Mouse (Mus musculus): ENCODE measurements around the gene Zbtb7b. TPM values are rescaled to one million over a fixed set of nuclear protein-coding genes. Genes with fewer than 3 reads are reported as not detected.

Gene Zbtb7b
- total and polyA plus RNA-seq, 2 experiments from 2014 or later = 0.73 to 3.7 TPM

GRCm38 (mm10) chr3:89386438-89387420 is 7.8 kb downstream of the Zbtb7b start:
- 59% methylated on average over 17 of the region's 17 CpGs for WGBS
- Histone ChIP-seq H3K9me3 (ENCODE audit: low read length) (no peaks in the 10 kb centered on the region), H3K4me2 (ENCODE audit: low read depth, low read length) (no peak overlapping the region), H3K4me3 (ENCODE audit: low read length) (no peak overlapping the region), H3K27me3 (ENCODE audit: insufficient read depth, low read length) (no peaks in the 10 kb centered on the region), H3K4me1 (ENCODE audit: insufficient read depth, low read length) (peaks cover 11% of the 10 kb centered on the region; the same call in 1 of the 2 replicates), H3K27ac (no peak overlapping the region), H3K36me3 (ENCODE audit: insufficient read depth, low read length) (no peaks in the 10 kb centered on the region), H3K9ac (replicated peaks; ENCODE audit: low read length) (no peak overlapping the region)
- no peak for ATAC-seq
- no peak for TF ChIP-seq CTCF (IDR thresholded peaks at IDR 0.05; ENCODE audit: low read depth)
- no peak for DNase-seq (ENCODE audit: low spot score)

- Histone ChIP-seq H3K27me3 (ENCODE audit: insufficient read depth, low read length) (no peaks in the 10 kb centered on the region), H3K4me1 (ENCODE audit: insufficient read depth, low read length) (peaks cover 1% of the 10 kb centered on the region; the same call in 1 of the 2 replicates), H3K4me2 (ENCODE audit: low read depth, low read length) (no peak overlapping the region), H3K36me3 (ENCODE audit: insufficient read depth, low read length) (no peaks in the 10 kb centered on the region), H3K4me3 (ENCODE audit: low read length) (no peak overlapping the region), H3K27ac (no peak overlapping the region), H3K9me3 (ENCODE audit: low read length) (no peaks in the 10 kb centered on the region), H3K9ac (replicated peaks; ENCODE audit: low read length) (no peak overlapping the region)
- no peak for TF ChIP-seq CTCF (IDR thresholded peaks at IDR 0.05; ENCODE audit: low read depth)
- DNase-seq (ENCODE audit: low spot score) (no peak), ATAC-seq (no peak)
- WGBS = 55% methylated on average over 10 of the region's 11 CpGs
These were observed 9.1 kb downstream of the Zbtb7b start for GRCm38 (mm10) chr3:89385451-89385850.

DNA sequence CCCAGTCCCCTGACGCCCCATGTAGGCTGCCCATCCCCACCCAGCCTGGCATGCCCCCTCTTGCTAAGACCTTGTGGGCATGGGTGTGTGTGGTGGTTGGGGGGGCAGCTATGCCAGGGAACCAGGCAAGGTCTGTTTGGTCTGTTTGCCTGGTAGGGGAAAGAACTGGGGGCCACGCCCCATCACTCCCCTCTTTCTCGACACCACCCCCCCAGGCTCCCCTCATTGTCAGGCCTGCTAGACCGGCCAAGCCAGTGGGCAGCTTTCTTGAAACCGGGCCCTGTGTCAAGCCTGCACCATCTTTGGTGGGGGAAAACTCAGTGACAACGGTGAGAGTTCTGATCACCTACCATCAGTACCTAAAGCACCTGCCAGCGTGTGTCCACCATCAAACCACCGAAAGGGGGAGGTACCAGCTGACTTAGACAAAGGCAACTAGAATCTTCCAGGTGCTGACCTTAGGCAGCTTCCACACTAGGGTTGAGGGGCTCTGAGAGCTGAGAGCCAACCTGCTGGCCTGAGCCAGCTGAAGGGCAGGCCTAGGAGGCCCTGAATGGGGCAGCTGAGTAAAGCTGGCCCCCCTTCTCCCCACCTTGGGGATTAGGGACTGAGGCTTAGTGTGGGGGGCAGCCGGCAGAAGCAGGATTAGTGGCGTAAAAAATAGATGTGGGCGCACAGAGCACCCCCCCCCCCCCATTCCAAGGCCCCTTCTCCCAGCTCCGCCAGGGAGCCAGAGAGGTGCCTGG is 10.1 kb downstream of the Zbtb7b start:
- H3K4me1 ChIP-seq (ENCODE audit: insufficient read depth, low read length) = no peaks in the 10 kb centered on the region
- H3K36me3 ChIP-seq (ENCODE audit: insufficient read depth, low read length) = no peaks in the 10 kb centered on the region
- no peaks in the 10 kb centered on the region for H3K27me3 ChIP-seq (ENCODE audit: insufficient read depth, low read length)
- H3K4me3 ChIP-seq (ENCODE audit: low read length) = no peak overlapping the region
- DNase-seq (ENCODE audit: low spot score) (no peak), ATAC-seq (no peak)
- no peak overlapping the region for H3K27ac ChIP-seq
- no peaks in the 10 kb centered on the region for H3K9me3 ChIP-seq (ENCODE audit: low read length)
- no peak for TF ChIP-seq CTCF (IDR thresholded peaks at IDR 0.05; ENCODE audit: low read depth)
- H3K9ac ChIP-seq (replicated peaks; ENCODE audit: low read length) = no peak overlapping the region
- H3K4me2 ChIP-seq (ENCODE audit: low read depth, low read length) = no peak overlapping the region
- WGBS = 75% methylated on average over 11 of the region's 12 CpGs

GRCm38 (mm10) chr3:89383651-89384255 is 10.8 kb downstream of the Zbtb7b start:
- no peak overlapping the region for H3K9ac ChIP-seq (replicated peaks; ENCODE audit: low read length)
- no peak overlapping the region for H3K4me3 ChIP-seq (ENCODE audit: low read length)
- H3K27me3 ChIP-seq (ENCODE audit: insufficient read depth, low read length) = no peaks in the 10 kb centered on the region
- 83% methylated on average over 5 of the region's 5 CpGs for WGBS
- no peak overlapping the region for H3K27ac ChIP-seq
- 0 out of 2 replicates have a peak, but pooled peaks cover 2% of the 10 kb centered on the region for H3K4me1 ChIP-seq (ENCODE audit: insufficient read depth, low read length)
- no peaks in the 10 kb centered on the region for H3K9me3 ChIP-seq (ENCODE audit: low read length)
- no peak overlapping the region for H3K4me2 ChIP-seq (ENCODE audit: low read depth, low read length)
- H3K36me3 ChIP-seq (ENCODE audit: insufficient read depth, low read length) = no peaks in the 10 kb centered on the region
- TF ChIP-seq CTCF (IDR thresholded peaks at IDR 0.05; ENCODE audit: low read depth) = no peak
- no peak for DNase-seq (ENCODE audit: low spot score)
- no peak for ATAC-seq

DNA sequence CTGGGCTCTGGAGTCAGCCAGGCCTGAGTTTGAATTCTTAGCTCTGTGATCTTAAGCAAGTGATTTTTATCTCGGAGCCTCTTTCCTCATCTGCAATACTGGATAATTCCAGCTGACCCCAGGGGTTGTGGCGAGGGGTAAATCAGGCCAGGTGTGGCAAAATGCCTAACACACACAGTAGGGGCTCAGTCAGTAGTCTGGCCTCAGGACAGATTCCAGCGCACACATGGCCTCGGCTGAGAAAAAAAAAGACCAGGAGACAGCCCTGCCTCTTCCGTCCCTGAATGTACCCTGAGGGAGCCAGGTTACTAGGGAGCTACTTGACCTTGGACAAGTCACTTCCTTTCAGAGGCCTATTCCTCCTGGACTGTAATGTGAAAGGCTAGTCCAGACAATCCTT is 11.6 kb downstream of the Zbtb7b start:
- WGBS = 81% methylated on average over 5 of the region's 5 CpGs
- no peak overlapping the region for H3K27ac ChIP-seq
- H3K4me1 ChIP-seq (ENCODE audit: insufficient read depth, low read length) = 0 out of 2 replicates have a peak, but pooled peaks cover 4% of the 10 kb centered on the region
- H3K4me2 ChIP-seq (ENCODE audit: low read depth, low read length) = no peak overlapping the region
- no peak for DNase-seq (ENCODE audit: low spot score)
- H3K4me3 ChIP-seq (ENCODE audit: low read length) = no peak overlapping the region
- no peaks in the 10 kb centered on the region for H3K27me3 ChIP-seq (ENCODE audit: insufficient read depth, low read length)
- no peaks in the 10 kb centered on the region for H3K36me3 ChIP-seq (ENCODE audit: insufficient read depth, low read length)
- no peak for TF ChIP-seq CTCF (IDR thresholded peaks at IDR 0.05; ENCODE audit: low read depth)
- H3K9me3 ChIP-seq (ENCODE audit: low read length) = no peaks in the 10 kb centered on the region
- no peak overlapping the region for H3K9ac ChIP-seq (replicated peaks; ENCODE audit: low read length)
- ATAC-seq = no peak

GRCm38 (mm10) chr3:89382033-89382882 is 12.3 kb downstream of the Zbtb7b start:
- no peak overlapping the region for H3K4me2 ChIP-seq (ENCODE audit: low read depth, low read length)
- 86% methylated on average over 9 of the region's 9 CpGs for WGBS
- no peak for DNase-seq (ENCODE audit: low spot score)
- no peaks in the 10 kb centered on the region for H3K9me3 ChIP-seq (ENCODE audit: low read length)
- no peak overlapping the region for H3K27ac ChIP-seq
- no peak overlapping the region for H3K9ac ChIP-seq (replicated peaks; ENCODE audit: low read length)
- H3K4me1 ChIP-seq (ENCODE audit: insufficient read depth, low read length) = 0 out of 2 replicates have a peak, but pooled peaks cover 4% of the 10 kb centered on the region
- TF ChIP-seq CTCF (IDR thresholded peaks at IDR 0.05; ENCODE audit: low read depth) = no peak
- no peak overlapping the region for H3K4me3 ChIP-seq (ENCODE audit: low read length)
- H3K27me3 ChIP-seq (ENCODE audit: insufficient read depth, low read length) = no peaks in the 10 kb centered on the region
- no peak for ATAC-seq
- H3K36me3 ChIP-seq (ENCODE audit: insufficient read depth, low read length) = no peaks in the 10 kb centered on the region
